Mouse (Mus musculus): Measurements from ENCODE around the gene Fam213b. TPM values are rescaled to one million over a fixed set of nuclear protein-coding genes. Genes with fewer than 3 reads are reported as not detected.

The Fam213b gene
- polyA plus RNA-seq, 1 experiment from 2014 or later, result 42.0 TPM

- Histone ChIP-seq H3K9ac (replicated peaks; ENCODE audit: low read depth, low read length) (no peak overlapping the region), H3K27me3 (replicated peaks; ENCODE audit: control insufficient read depth, insufficient read depth, low read length) (no peaks in the 10 kb centered on the region), H3K27ac (ENCODE audit: low read length) (no peak overlapping the region), H3K9me3 (ENCODE audit: control insufficient read depth, low read length) (no peaks in the 10 kb centered on the region), H3K36me3 (ENCODE audit: control insufficient read depth, insufficient read depth) (no peaks in the 10 kb centered on the region), H3K4me1 (replicated peaks; ENCODE audit: control insufficient read depth, insufficient read depth, low read length) (peaks cover 3% of the 10 kb centered on the region; the same call in 1 of the 2 replicates), H3K4me3 (replicated peaks; ENCODE audit: low read length) (no peak overlapping the region), H3K4me2 (ENCODE audit: low read length) (no peak overlapping the region)
- 80% methylated on average over 2 of the region's 2 CpGs for WGBS
- no peak for ATAC-seq
Measured at GRCm38 (mm10) chr4:154911644-154912043, 12.7 kb upstream of the Fam213b start.

- H3K4me2 ChIP-seq (ENCODE audit: low read length), result no peak overlapping the region
- H3K27me3 ChIP-seq (replicated peaks; ENCODE audit: control insufficient read depth, insufficient read depth, low read length), result no peaks in the 10 kb centered on the region
- no peak overlapping the region for H3K4me3 ChIP-seq (replicated peaks; ENCODE audit: low read length)
- WGBS, result 13% methylated on average over 15 of the region's 15 CpGs
- ATAC-seq, result no peak
- H3K4me1 ChIP-seq (replicated peaks; ENCODE audit: control insufficient read depth, insufficient read depth, low read length), result peaks cover 3% of the 10 kb centered on the region; the same call in 1 of the 2 replicates
- H3K9ac ChIP-seq (replicated peaks; ENCODE audit: low read depth, low read length), result no peak overlapping the region
- H3K9me3 ChIP-seq (ENCODE audit: control insufficient read depth, low read length), result no peaks in the 10 kb centered on the region
- no peak overlapping the region for H3K27ac ChIP-seq (ENCODE audit: low read length)
- no peaks in the 10 kb centered on the region for H3K36me3 ChIP-seq (ENCODE audit: control insufficient read depth, insufficient read depth)
Measured at GRCm38 (mm10) chr4:154910606-154911522, 11.9 kb upstream of the Fam213b start.

GRCm38 (mm10) chr4:154908490-154908889 lies 9.6 kb upstream of the Fam213b start:
- 91% methylated on average over 5 of the region's 5 CpGs for WGBS
- H3K27me3 ChIP-seq (replicated peaks; ENCODE audit: control insufficient read depth, insufficient read depth, low read length), result no peaks in the 10 kb centered on the region
- no peaks in the 10 kb centered on the region for H3K9me3 ChIP-seq (ENCODE audit: control insufficient read depth, low read length)
- H3K9ac ChIP-seq (replicated peaks; ENCODE audit: low read depth, low read length), result no peak overlapping the region
- no peak overlapping the region for H3K27ac ChIP-seq (ENCODE audit: low read length)
- H3K4me3 ChIP-seq (replicated peaks; ENCODE audit: low read length), result no peak overlapping the region
- H3K4me1 ChIP-seq (replicated peaks; ENCODE audit: control insufficient read depth, insufficient read depth, low read length), result peaks cover 3% of the 10 kb centered on the region; the same call in 1 of the 2 replicates
- H3K4me2 ChIP-seq (ENCODE audit: low read length), result no peak overlapping the region
- no peak for ATAC-seq
- H3K36me3 ChIP-seq (ENCODE audit: control insufficient read depth, insufficient read depth), result no peaks in the 10 kb centered on the region

GRCm38 (mm10) chr4:154907833-154908232 lies 8.9 kb upstream of the Fam213b start:
- WGBS, result 45% methylated on average over 17 of the region's 17 CpGs

GRCm38 (mm10) chr4:154904185-154905071 lies 5.5 kb upstream of the Fam213b start:
- peak; percentile 97 for ATAC-seq
- H3K27ac ChIP-seq (ENCODE audit: low read length), result no peak overlapping the region
- no peaks in the 10 kb centered on the region for H3K36me3 ChIP-seq (ENCODE audit: control insufficient read depth, insufficient read depth)
- no peaks in the 10 kb centered on the region for H3K27me3 ChIP-seq (replicated peaks; ENCODE audit: control insufficient read depth, insufficient read depth, low read length)
- H3K9me3 ChIP-seq (ENCODE audit: control insufficient read depth, low read length), result no peaks in the 10 kb centered on the region
- H3K4me2 ChIP-seq (ENCODE audit: low read length), result peak overlapping the region; percentile 67
- 3% methylated on average over 16 of the region's 16 CpGs for WGBS
- H3K4me1 ChIP-seq (replicated peaks; ENCODE audit: control insufficient read depth, insufficient read depth, low read length), result peaks cover 3% of the 10 kb centered on the region; the same call in 1 of the 2 replicates
- H3K4me3 ChIP-seq (replicated peaks; ENCODE audit: low read length), result peak overlapping the region; percentile 44
- H3K9ac ChIP-seq (replicated peaks; ENCODE audit: low read depth, low read length), result peak overlapping the region; percentile 50

More at GRCm38 (mm10) chr4:154907833-154908232, 8.9 kb upstream of the Fam213b start:
- H3K4me2 ChIP-seq (ENCODE audit: low read length), result no peak overlapping the region
- H3K4me1 ChIP-seq (replicated peaks; ENCODE audit: control insufficient read depth, insufficient read depth, low read length), result peaks cover 3% of the 10 kb centered on the region; the same call in 1 of the 2 replicates
- H3K9me3 ChIP-seq (ENCODE audit: control insufficient read depth, low read length), result no peaks in the 10 kb centered on the region
- ATAC-seq, result peak; percentile 70
- H3K4me3 ChIP-seq (replicated peaks; ENCODE audit: low read length), result no peak overlapping the region
- H3K9ac ChIP-seq (replicated peaks; ENCODE audit: low read depth, low read length), result 0 out of 2 replicates have a peak overlapping the region, but pooled peaks have one; percentile 39
- H3K36me3 ChIP-seq (ENCODE audit: control insufficient read depth, insufficient read depth), result no peaks in the 10 kb centered on the region
- no peak overlapping the region for H3K27ac ChIP-seq (ENCODE audit: low read length)
- H3K27me3 ChIP-seq (replicated peaks; ENCODE audit: control insufficient read depth, insufficient read depth, low read length), result no peaks in the 10 kb centered on the region

GRCm38 (mm10) chr4:154902371-154902770 lies 3.4 kb upstream of the Fam213b start:
- Histone ChIP-seq H3K9ac (replicated peaks; ENCODE audit: low read depth, low read length) (no peak overlapping the region), H3K4me3 (replicated peaks; ENCODE audit: low read length) (no peak overlapping the region), H3K9me3 (ENCODE audit: control insufficient read depth, low read length) (no peaks in the 10 kb centered on the region), H3K27ac (ENCODE audit: low read length) (no peak overlapping the region), H3K4me2 (ENCODE audit: low read length) (no peak overlapping the region), H3K36me3 (ENCODE audit: control insufficient read depth, insufficient read depth) (no peaks in the 10 kb centered on the region), H3K27me3 (replicated peaks; ENCODE audit: control insufficient read depth, insufficient read depth, low read length) (no peaks in the 10 kb centered on the region), H3K4me1 (replicated peaks; ENCODE audit: control insufficient read depth, insufficient read depth, low read length) (peaks cover 14% of the 10 kb centered on the region)
- WGBS, result 88% methylated on average over 2 of the region's 2 CpGs
- ATAC-seq, result no peak

GRCm38 (mm10) chr4:154897676-154898465 lies 1.1 kb downstream of the Fam213b start:
- WGBS, result 70% methylated on average over 6 of the region's 6 CpGs
- no peaks in the 10 kb centered on the region for H3K9me3 ChIP-seq (ENCODE audit: control insufficient read depth, low read length)
- peak overlapping the region; percentile 79 for H3K9ac ChIP-seq (replicated peaks; ENCODE audit: low read depth, low read length)
- H3K4me3 ChIP-seq (replicated peaks; ENCODE audit: low read length), result peak overlapping the region; percentile 55
- no peak overlapping the region for H3K27ac ChIP-seq (ENCODE audit: low read length)
- H3K4me2 ChIP-seq (ENCODE audit: low read length), result peak overlapping the region; percentile 93
- no peaks in the 10 kb centered on the region for H3K27me3 ChIP-seq (replicated peaks; ENCODE audit: control insufficient read depth, insufficient read depth, low read length)
- H3K4me1 ChIP-seq (replicated peaks; ENCODE audit: control insufficient read depth, insufficient read depth, low read length), result peaks cover 14% of the 10 kb centered on the region
- H3K36me3 ChIP-seq (ENCODE audit: control insufficient read depth, insufficient read depth), result no peaks in the 10 kb centered on the region
- no peak for ATAC-seq

- ATAC-seq, result no peak
- Histone ChIP-seq H3K9ac (replicated peaks; ENCODE audit: low read depth, low read length) (no peak overlapping the region), H3K27ac (ENCODE audit: low read length) (no peak overlapping the region), H3K4me1 (replicated peaks; ENCODE audit: control insufficient read depth, insufficient read depth, low read length) (peaks cover 14% of the 10 kb centered on the region), H3K9me3 (ENCODE audit: control insufficient read depth, low read length) (no peaks in the 10 kb centered on the region), H3K4me2 (ENCODE audit: low read length) (no peak overlapping the region), H3K36me3 (ENCODE audit: control insufficient read depth, insufficient read depth) (no peaks in the 10 kb centered on the region), H3K27me3 (replicated peaks; ENCODE audit: control insufficient read depth, insufficient read depth, low read length) (no peaks in the 10 kb centered on the region), H3K4me3 (replicated peaks; ENCODE audit: low read length) (no peak overlapping the region)
- WGBS, result 86% methylated on average over 5 of the region's 5 CpGs
Measured at GRCm38 (mm10) chr4:154895549-154895948, 3.4 kb downstream of the Fam213b start.
